Mouse (Mus musculus) cerebellum, adult 2 months (tissue): ENCODE data around the gene Sdhc. TPM values are rescaled to one million over a fixed set of nuclear protein-coding genes. Genes with fewer than 3 reads are reported as not detected.
A peak's percentile ranks its signal among the peaks of the same experiment; 100 is the strongest.

Source experiments
- DNase-seq, 2 experiments: peaks; one replicate each; pipeline ENCODE4 v3.0.0; 2021
- H3K27ac ChIP-seq: fragments of 200-500 bp; 2 replicates; pipeline ENCODE4 v1.5.1; 2012; ENCODE audit warnings: low read length, control low read depth, inconsistent platforms; ENCODE audit not compliant: insufficient read depth
- H3K27me3 ChIP-seq: fragments of 200-500 bp; 2 replicates; pipeline ENCODE4 v1.6.1; 2012; ENCODE audit warnings: inconsistent platforms, mild to moderate bottlenecking, low read length, moderate library complexity; ENCODE audit not compliant: control insufficient read depth, insufficient read depth
- H3K4me1 ChIP-seq: fragments of 200-500 bp; 2 replicates; pipeline ENCODE4 v1.6.1; 2011; ENCODE audit warnings: low read length; ENCODE audit not compliant: control insufficient read depth, insufficient read depth
- H3K4me3 ChIP-seq: fragments of 200-500 bp; replicated peaks from 2 replicates; pipeline ENCODE3; 2011; ENCODE audit warnings: mild to moderate bottlenecking, low read depth, low read length, control low read depth; ENCODE audit not compliant: insufficient read depth
- CTCF ChIP-seq: fragments of 200-500 bp; IDR thresholded peaks from 2 replicates; pipeline ENCODE4 v1.5.1; 2011; ENCODE audit warnings: low read depth, mild to moderate bottlenecking, control low read depth, low read length, moderate library complexity, borderline replicate concordance; ENCODE audit not compliant: insufficient read depth
- POLR2A ChIP-seq: fragments of 200-500 bp; IDR thresholded peaks from 2 replicates; pipeline ENCODE4 v1.6.1; 2011; ENCODE audit warnings: low read length, control low read depth, borderline replicate concordance; ENCODE audit not compliant: insufficient read depth
- WGBS: fragments of 180-500 bp; shearing (Covaris S2); methylation state at CpG from one replicate; pipeline ENCODE4 v1.1.7; 2018; 5-methylcytosine and 5-hydroxymethylcytosine counted together
- polyA plus RNA-seq: library from polyadenylated mRNA; depleted of rRNA; stranded (reverse); fragments of >200 nt; gene quantifications from 2 replicates; pipeline ENCODE4 v1.2.3, GENCODE M21; 2012

Sdhc gene
- polyA plus RNA-seq, 1 experiment: 302 TPM

DNA sequence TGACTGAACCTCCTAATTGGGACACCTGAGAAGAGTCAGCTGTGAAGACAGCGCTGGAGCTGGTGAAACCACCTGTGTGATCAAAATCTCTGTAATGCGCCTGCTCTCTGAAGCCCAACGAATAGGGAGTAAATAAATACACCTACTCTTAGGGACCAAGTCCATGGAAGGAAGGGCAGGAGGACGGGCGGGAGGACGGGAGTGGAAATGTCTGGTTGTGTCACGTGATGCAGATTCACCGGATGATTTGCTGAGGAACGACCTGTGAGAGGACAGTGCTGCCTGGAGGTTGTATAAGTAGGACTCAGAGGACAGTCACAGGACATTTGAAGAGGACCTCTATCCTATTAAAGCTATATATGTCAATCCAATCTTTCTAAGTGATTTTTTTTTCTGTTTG lies 40.8 kb downstream of the Sdhc start:
- 57% methylated on average over 9 of the region's 9 CpGs for WGBS
- Histone ChIP-seq H3K27me3 (no peaks in the 10 kb centered on the region), H3K4me3 (no peak overlapping the region), H3K27ac (no peak overlapping the region), H3K4me1 (no peaks in the 10 kb centered on the region)
- no peak for DNase-seq
- TF ChIP-seq POLR2A (no peak), CTCF (no peak)

GRCm38 (mm10) chr1:171105226-171105625 lies 45.2 kb downstream of the Sdhc start:
- Histone ChIP-seq H3K4me1 (no peaks in the 10 kb centered on the region), H3K4me3 (no peak overlapping the region), H3K27me3 (no peaks in the 10 kb centered on the region), H3K27ac (no peak overlapping the region)
- WGBS: 78% methylated on average over 6 of the region's 6 CpGs
- TF ChIP-seq POLR2A (no peak), CTCF (no peak)
- no peak for DNase-seq

DNA sequence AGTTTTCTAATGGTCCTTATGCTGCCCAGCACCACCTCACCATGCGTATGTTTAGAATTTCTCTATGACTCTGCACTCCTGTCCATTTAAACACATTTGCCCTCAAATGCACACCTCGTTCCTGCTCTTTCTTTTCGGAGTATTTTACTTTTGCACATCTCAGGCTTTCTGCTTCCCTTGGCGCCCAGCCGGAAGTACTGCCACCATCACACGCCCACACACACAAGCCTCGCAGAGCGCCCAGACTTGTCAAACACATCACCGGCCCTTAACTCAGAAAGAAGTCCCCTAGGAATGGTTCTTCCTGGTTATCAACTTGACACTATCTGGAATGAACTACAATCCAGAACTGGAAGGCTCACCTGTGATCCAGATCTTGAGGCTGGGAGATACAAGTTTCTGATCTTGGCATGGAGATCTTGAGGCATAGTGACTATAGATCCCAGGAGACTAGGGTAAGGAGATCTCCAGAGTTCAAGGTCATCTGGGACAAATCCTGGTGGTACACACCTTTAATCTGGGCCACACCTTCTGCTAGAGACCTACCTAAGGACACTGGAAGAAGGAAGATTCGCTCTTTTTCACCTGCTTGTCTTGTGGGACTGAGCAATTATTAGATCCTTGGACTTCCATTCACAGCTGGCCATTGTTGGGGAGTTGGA lies 47.1 kb downstream of the Sdhc start:
- TF ChIP-seq CTCF (no peak), POLR2A (no peak)
- Histone ChIP-seq H3K4me3 (no peak overlapping the region), H3K4me1 (no peaks in the 10 kb centered on the region), H3K27ac (no peak overlapping the region), H3K27me3 (no peaks in the 10 kb centered on the region)
- WGBS: 19% methylated on average over 10 of the region's 10 CpGs
- no peak for DNase-seq

- peak; percentile 81 to 90 for DNase-seq
- Histone ChIP-seq H3K4me3 (peak overlapping the region; percentile 77), H3K27me3 (no peaks in the 10 kb centered on the region), H3K27ac (no peak overlapping the region), H3K4me1 (no peaks in the 10 kb centered on the region)
- 1% methylated on average over 35 of the region's 35 CpGs for WGBS
- no peak for TF ChIP-seq CTCF
- no peak for TF ChIP-seq POLR2A
These were observed 47.7 kb downstream of the Sdhc start for GRCm38 (mm10) chr1:171102547-171103177.

DNA sequence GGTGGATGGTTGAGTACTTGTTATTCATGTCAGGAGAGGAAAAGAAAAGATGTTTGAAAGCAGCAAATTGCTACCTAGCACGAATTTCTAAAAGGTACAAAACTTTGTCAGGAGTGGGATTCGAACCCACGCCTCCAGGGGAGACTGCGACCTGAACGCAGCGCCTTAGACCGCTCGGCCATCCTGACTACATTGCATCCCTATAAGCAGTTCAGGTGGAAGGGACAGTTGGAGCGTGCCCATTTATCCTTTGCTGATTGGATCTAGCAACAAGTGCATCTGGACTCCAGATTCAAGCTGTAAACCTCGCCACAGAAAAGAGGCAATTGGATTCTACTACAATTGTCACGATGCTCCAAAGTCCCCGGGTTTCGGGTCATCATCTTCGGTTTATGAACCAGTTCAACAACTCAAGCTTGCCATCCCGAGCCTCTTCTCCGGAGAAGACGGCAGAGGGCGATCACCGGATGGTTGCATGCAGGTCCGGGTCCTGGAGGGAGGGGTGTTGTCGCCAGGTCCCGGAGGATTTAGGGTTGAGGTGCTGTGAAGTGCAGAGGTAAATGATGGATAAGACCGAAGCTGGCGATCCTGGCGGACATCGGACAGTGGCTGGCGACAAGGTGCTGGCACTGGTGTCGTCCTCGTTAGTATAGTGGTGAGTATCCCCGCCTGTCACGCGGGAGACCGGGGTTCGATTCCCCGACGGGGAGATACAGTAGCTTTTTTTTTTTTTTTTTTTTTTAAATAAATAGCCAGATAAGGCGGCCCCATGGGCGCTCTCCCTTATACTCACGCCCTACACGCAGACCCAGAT lies 48.5 kb downstream of the Sdhc start:
- no peaks in the 10 kb centered on the region for H3K27me3 ChIP-seq

DNA sequence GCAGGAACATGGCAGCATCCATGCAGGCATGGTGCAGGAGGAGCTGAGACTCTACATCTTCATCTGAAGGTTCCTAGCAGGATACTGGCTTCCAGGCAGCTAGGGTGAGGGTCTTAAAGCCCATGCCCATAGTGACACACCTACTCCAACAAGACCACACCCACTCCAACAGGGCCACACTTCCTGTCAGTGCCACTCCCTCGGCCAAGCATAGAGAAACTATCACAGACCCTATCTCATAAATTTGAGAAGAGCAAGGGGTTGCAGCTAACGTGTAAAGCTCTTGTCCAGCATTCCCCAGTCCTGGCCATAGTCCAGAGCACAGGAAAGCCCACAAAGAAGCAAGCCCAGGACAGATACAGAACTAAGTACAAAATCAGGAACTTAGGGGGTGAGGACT lies 49.4 kb downstream of the Sdhc start:
- H3K27me3 ChIP-seq: no peaks in the 10 kb centered on the region
- TF ChIP-seq POLR2A (no peak), CTCF (no peak)
- H3K27ac ChIP-seq: no peak overlapping the region
- DNase-seq: peak in 1 of 2 experiments; percentile 17
- 51% methylated on average over 2 of the region's 2 CpGs for WGBS
- H3K4me1 ChIP-seq: no peaks in the 10 kb centered on the region
- H3K4me3 ChIP-seq: no peak overlapping the region

More for the DNA sequence above, 48.5 kb downstream of the Sdhc start:
- peak; percentile 18; the same call in 1 of the 2 replicates for TF ChIP-seq CTCF
- TF ChIP-seq POLR2A: no peak
- Histone ChIP-seq H3K4me1 (no peaks in the 10 kb centered on the region), H3K4me3 (peak overlapping the region; percentile 77), H3K27ac (no peak overlapping the region)
- WGBS: under 1% methylated on average over 40 of the region's 40 CpGs
- DNase-seq: peak; percentile 86 to 93

GRCm38 (mm10) chr1:171097612-171098011 lies 52.8 kb downstream of the Sdhc start:
- H3K27ac ChIP-seq: no peak overlapping the region
- TF ChIP-seq POLR2A (no peak), CTCF (no peak)
- WGBS: 44% methylated on average over 2 of the region's 2 CpGs
- H3K4me3 ChIP-seq: no peak overlapping the region
- no peaks in the 10 kb centered on the region for H3K4me1 ChIP-seq
- H3K27me3 ChIP-seq: no peaks in the 10 kb centered on the region
- DNase-seq: no peak

GRCm38 (mm10) chr1:171097136-171097535 lies 53.3 kb downstream of the Sdhc start:
- H3K27me3 ChIP-seq: no peaks in the 10 kb centered on the region
- H3K4me3 ChIP-seq: no peak overlapping the region
- no peak overlapping the region for H3K27ac ChIP-seq
- DNase-seq: no peak
- no peak for TF ChIP-seq CTCF
- no peak for TF ChIP-seq POLR2A
- H3K4me1 ChIP-seq: no peaks in the 10 kb centered on the region
